Comparison of ENCODE assay signal across 20 mouse cellular contexts in the genomic region with DNA sequence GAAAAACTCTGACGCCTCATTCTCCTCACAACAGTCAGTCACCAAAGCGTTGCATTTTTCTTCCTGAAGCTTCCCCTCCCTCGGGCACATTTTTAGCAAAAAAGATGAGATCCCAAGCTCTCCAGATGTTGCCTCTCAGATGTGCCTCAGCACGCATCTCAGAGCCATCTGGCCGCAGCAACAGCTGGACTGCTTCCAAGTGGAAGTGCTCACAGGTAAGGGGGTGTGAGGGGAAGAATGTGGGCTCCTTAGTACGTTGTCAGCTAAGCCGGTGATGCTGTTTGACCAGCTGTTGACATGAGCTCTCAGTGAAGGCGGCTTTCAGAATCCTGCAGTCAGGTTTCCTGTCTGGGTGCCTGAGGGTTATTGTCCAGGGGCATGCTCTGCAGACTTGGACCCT. TPM values are rescaled to one million over a fixed set of nuclear protein-coding genes. Genes with fewer than 3 reads are reported as not detected.
DNase-seq lines count a peak whose midpoint lies in the region; ATAC-seq and TF ChIP-seq lines count a peak whose summit lies in the region.
"Had no signal": no experiment of that assay in that cellular context is flagged by ENCODE, and none has a peak within 500 bp of the region (broad histone marks: within the 10 kb centered on the region; RNA-seq: fewer than 3 reads in every experiment).

No protein-coding gene starts in this region.

- no peak overlapping the region for H3K9ac ChIP-seq in hindbrain, embryonic 15.5 days
- H3K9ac ChIP-seq in midbrain, postnatal 0 days (replicated peaks; ENCODE audit: low read length, poor library complexity, severe bottlenecking): no peak overlapping the region
- H3K9ac ChIP-seq in midbrain, embryonic 16.5 days (ENCODE audit: low read depth, low read length): no peak overlapping the region
- no peak overlapping the region for H3K9ac ChIP-seq in embryonic facial prominence, embryonic 11.5 days (replicated peaks; ENCODE audit: low read length)
- no peak overlapping the region for H3K9ac ChIP-seq in limb, embryonic 14.5 days (ENCODE audit: low read depth, low read length, severe bottlenecking)
- H3K9ac ChIP-seq: limb, embryonic 12.5 days; liver, embryonic 15.5 days had no signal

- no peak overlapping the region for H3K4me2 ChIP-seq in hindbrain, embryonic 15.5 days
- no peak overlapping the region for H3K4me2 ChIP-seq in midbrain, postnatal 0 days (ENCODE audit: low read depth, low read length, poor library complexity, severe bottlenecking)
- no peak overlapping the region for H3K4me2 ChIP-seq in midbrain, embryonic 16.5 days (ENCODE audit: low read length)
- H3K4me2 ChIP-seq in embryonic facial prominence, embryonic 11.5 days (ENCODE audit: low read depth, low read length): no peak overlapping the region
- no peak overlapping the region for H3K4me2 ChIP-seq in limb, embryonic 14.5 days (replicated peaks; ENCODE audit: low read depth, low read length, severe bottlenecking)
- H3K4me2 ChIP-seq: limb, embryonic 12.5 days; liver, embryonic 15.5 days had no signal

- peak; percentile 42; the same call in 1 of the 2 replicates for ATAC-seq in hindbrain, embryonic 15.5 days (ENCODE audit: low FRiP score, low read depth)
- 0 out of 2 replicates have a peak, but pooled peaks have one; percentile 41 for ATAC-seq in midbrain, postnatal 0 days (ENCODE audit: low FRiP score)
- no peak for ATAC-seq in midbrain, embryonic 16.5 days
- no peak for ATAC-seq in embryonic facial prominence, embryonic 11.5 days (replicated peaks; ENCODE audit: insufficient number of reproducible peaks, low FRiP score, low TSS enrichment, low read depth)
- ATAC-seq in limb, embryonic 14.5 days (ENCODE audit: low FRiP score, low read depth): peak; percentile 41; the same call in 1 of the 2 replicates
- ATAC-seq in frontal cortex, adult (ENCODE audit: low TSS enrichment): no peak
- ATAC-seq: forebrain, embryonic 16.5 days had no signal

- H3K27ac ChIP-seq in hindbrain, embryonic 15.5 days (replicated peaks): no peak overlapping the region
- H3K27ac ChIP-seq in hindbrain, embryonic 10.5 days: no peak overlapping the region
- no peak overlapping the region for H3K27ac ChIP-seq in midbrain, postnatal 0 days (ENCODE audit: low read depth, low read length)
- H3K27ac ChIP-seq in midbrain, embryonic 16.5 days (ENCODE audit: low read length): no peak overlapping the region
- no peak overlapping the region for H3K27ac ChIP-seq in embryonic facial prominence, embryonic 11.5 days (replicated peaks; ENCODE audit: low read depth, low read length)
- H3K27ac ChIP-seq in limb, embryonic 14.5 days (replicated peaks; ENCODE audit: low read depth, low read length): no peak overlapping the region
- H3K27ac ChIP-seq: heart, adult 2 months; limb, embryonic 12.5 days; liver, embryonic 15.5 days had no signal

- no peaks in the 10 kb centered on the region for H3K9me3 ChIP-seq in hindbrain, embryonic 15.5 days
- no peaks in the 10 kb centered on the region for H3K9me3 ChIP-seq in hindbrain, embryonic 10.5 days
- no peaks in the 10 kb centered on the region for H3K9me3 ChIP-seq in midbrain, postnatal 0 days (ENCODE audit: low read length)
- H3K9me3 ChIP-seq in midbrain, embryonic 16.5 days (replicated peaks; ENCODE audit: control insufficient read depth, low read length, poor library complexity, severe bottlenecking): no peaks in the 10 kb centered on the region
- no peaks in the 10 kb centered on the region for H3K9me3 ChIP-seq in embryonic facial prominence, embryonic 11.5 days (replicated peaks; ENCODE audit: control insufficient read depth, low read length)
- no peaks in the 10 kb centered on the region for H3K9me3 ChIP-seq in limb, embryonic 14.5 days (ENCODE audit: control insufficient read depth, low read length)
- H3K9me3 ChIP-seq: limb, embryonic 12.5 days; liver, embryonic 15.5 days; megakaryocyte, embryonic 14.5 days had no signal

- peaks cover 10% of the 10 kb centered on the region for H3K4me1 ChIP-seq in hindbrain, embryonic 15.5 days (replicated peaks)
- H3K4me1 ChIP-seq in hindbrain, embryonic 10.5 days (replicated peaks): peaks cover 15% of the 10 kb centered on the region; the same call in 1 of the 2 replicates
- no peaks in the 10 kb centered on the region for H3K4me1 ChIP-seq in midbrain, postnatal 0 days (ENCODE audit: insufficient read depth, low read length)
- H3K4me1 ChIP-seq in midbrain, embryonic 16.5 days (ENCODE audit: control insufficient read depth, insufficient read depth, low read length): no peaks in the 10 kb centered on the region
- H3K4me1 ChIP-seq in embryonic facial prominence, embryonic 11.5 days (ENCODE audit: control insufficient read depth, insufficient read depth, low read length): 0 out of 2 replicates have a peak, but pooled peaks cover 3% of the 10 kb centered on the region
- peaks cover 20% of the 10 kb centered on the region for H3K4me1 ChIP-seq in limb, embryonic 14.5 days (ENCODE audit: control insufficient read depth, insufficient read depth, low read length)
- H3K4me1 ChIP-seq: liver, embryonic 15.5 days; megakaryocyte, embryonic 14.5 days had no signal

- no peaks in the 10 kb centered on the region for H3K36me3 ChIP-seq in hindbrain, embryonic 15.5 days
- H3K36me3 ChIP-seq in hindbrain, embryonic 10.5 days: no peaks in the 10 kb centered on the region
- H3K36me3 ChIP-seq in midbrain, postnatal 0 days (ENCODE audit: insufficient read depth, low read length): no peaks in the 10 kb centered on the region
- H3K36me3 ChIP-seq in midbrain, embryonic 16.5 days (ENCODE audit: control insufficient read depth, insufficient read depth, low read length): no peaks in the 10 kb centered on the region
- H3K36me3 ChIP-seq in embryonic facial prominence, embryonic 11.5 days (replicated peaks; ENCODE audit: control insufficient read depth, insufficient read depth, low read depth, low read length): no peaks in the 10 kb centered on the region
- H3K36me3 ChIP-seq in limb, embryonic 14.5 days (ENCODE audit: control insufficient read depth, insufficient read depth, low read length): no peaks in the 10 kb centered on the region
- H3K36me3 ChIP-seq: limb, embryonic 12.5 days; liver, embryonic 15.5 days had no signal

- 56% methylated on average over 8 of the region's 8 CpGs for WGBS in hindbrain, embryonic 15.5 days
- WGBS in hindbrain, embryonic 10.5 days: 69% methylated on average over 8 of the region's 8 CpGs
- 53% methylated on average over 8 of the region's 8 CpGs for WGBS in midbrain, postnatal 0 days
- 64% methylated on average over 8 of the region's 8 CpGs for WGBS in midbrain, embryonic 16.5 days
- WGBS in embryonic facial prominence, embryonic 11.5 days: 44% methylated on average over 8 of the region's 8 CpGs
- 23% methylated on average over 8 of the region's 8 CpGs for WGBS in limb, embryonic 14.5 days

- TF ChIP-seq CTCF in midbrain, postnatal 0 days (IDR thresholded peaks at IDR 0.05): no peak

- H3K27me3 ChIP-seq in hindbrain, embryonic 15.5 days: no peaks in the 10 kb centered on the region
- H3K27me3 ChIP-seq in hindbrain, embryonic 10.5 days (ENCODE audit: insufficient read depth, poor library complexity, severe bottlenecking): no peaks in the 10 kb centered on the region
- no peaks in the 10 kb centered on the region for H3K27me3 ChIP-seq in midbrain, postnatal 0 days (ENCODE audit: insufficient read depth, low read length)
- H3K27me3 ChIP-seq in midbrain, embryonic 16.5 days (ENCODE audit: control insufficient read depth, insufficient read depth, low read depth, low read length): no peaks in the 10 kb centered on the region
- H3K27me3 ChIP-seq in embryonic facial prominence, embryonic 11.5 days (ENCODE audit: control insufficient read depth, insufficient read depth, low read length): no peaks in the 10 kb centered on the region
- no peaks in the 10 kb centered on the region for H3K27me3 ChIP-seq in limb, embryonic 14.5 days (ENCODE audit: control insufficient read depth, insufficient read depth, low read length)
- H3K27me3 ChIP-seq: limb, embryonic 12.5 days; liver, embryonic 15.5 days; megakaryocyte, embryonic 14.5 days had no signal

- H3K4me3 ChIP-seq in hindbrain, embryonic 15.5 days: no peak overlapping the region
- no peak overlapping the region for H3K4me3 ChIP-seq in hindbrain, embryonic 10.5 days
- H3K4me3 ChIP-seq in midbrain, postnatal 0 days (ENCODE audit: low read depth, low read length): no peak overlapping the region
- no peak overlapping the region for H3K4me3 ChIP-seq in midbrain, embryonic 16.5 days (ENCODE audit: low read depth, low read length)
- no peak overlapping the region for H3K4me3 ChIP-seq in embryonic facial prominence, embryonic 11.5 days (ENCODE audit: low read depth, low read length)
- no peak overlapping the region for H3K4me3 ChIP-seq in limb, embryonic 14.5 days (replicated peaks; ENCODE audit: low read length)
- H3K4me3 ChIP-seq: heart, adult 2 months; limb, embryonic 12.5 days; liver, embryonic 15.5 days; megakaryocyte, embryonic 14.5 days had no signal

- TF ChIP-seq POLR2A in limb, embryonic 14.5 days (IDR thresholded peaks at IDR 0.05; ENCODE audit: borderline replicate concordance, extremely low read depth, insufficient read depth, insufficient read length): no peak

- DNase-seq in hindbrain, embryonic 10.5 days (ENCODE audit: low spot score): no peak
- DNase-seq in midbrain, postnatal 0 days (ENCODE audit: low spot score): peak; percentile 18
- peak; percentile 22 for DNase-seq in embryonic facial prominence, embryonic 11.5 days (ENCODE audit: low spot score)
- DNase-seq in limb, embryonic 14.5 days (ENCODE audit: low spot score): peak; percentile 43
- no peak for DNase-seq in retina, postnatal 1 day
- DNase-seq: adrenal gland, postnatal 25 days; cerebellum, adult 9-10 months; gastrocnemius, postnatal 10 days; heart, adult 2 months; heart, postnatal 10 days; kidney, postnatal 4 days; lung, postnatal 10 days; thymus, postnatal 25 days had no signal

RNA-seq across cellular contexts. Expression of a gene that starts 58.2 kb away (rescaled TPM):
- 9.1 and 9.5 TPM in 2 replicates for polyA plus RNA-seq in hindbrain, embryonic 15.5 days (2015; fragmentation: Nextera tagmentation; extraction: Ambion mirVana)
- polyA plus RNA-seq in hindbrain, embryonic 10.5 days (2016; fragmentation: Nextera tagmentation; extraction: Ambion mirVana): 13.9 and 14.7 TPM in 2 replicates
- 16.8 and 22.5 TPM in 2 replicates for total RNA-seq in midbrain, postnatal 0 days (2014; rRNA removed)
- polyA plus RNA-seq in midbrain, postnatal 0 days (2015; fragmentation: Nextera tagmentation; extraction: Ambion mirVana): 7.1 and 8.9 TPM in 2 replicates
- 8.9 and 10.3 TPM in 2 replicates for polyA plus RNA-seq in midbrain, embryonic 16.5 days (2015; fragmentation: Nextera tagmentation; extraction: Ambion mirVana)
- 11.9 and 12.8 TPM in 2 replicates for polyA plus RNA-seq in embryonic facial prominence, embryonic 11.5 days (2014; fragmentation: Nextera tagmentation; extraction: Ambion mirVana)
- 22.7 and 28.2 TPM in 2 replicates for polyA plus RNA-seq in limb, embryonic 14.5 days (2012; rRNA removed)
- polyA plus RNA-seq in limb, embryonic 14.5 days (2014; fragmentation: Nextera tagmentation; extraction: Ambion mirVana): 23.0 and 24.7 TPM in 2 replicates

Comparison
In these comparisons a context has a peak if more than half of its experiments do, and no peak if none do; other contexts are left out.
1. ATAC-seq: peak in hindbrain, embryonic 15.5 days (single experiment), midbrain, postnatal 0 days (single experiment) and limb, embryonic 14.5 days (single experiment); none in midbrain, embryonic 16.5 days (single experiment), embryonic facial prominence, embryonic 11.5 days (single experiment) and frontal cortex, adult (single experiment).
2. DNase-seq: peak in midbrain, postnatal 0 days (single experiment), embryonic facial prominence, embryonic 11.5 days (single experiment) and limb, embryonic 14.5 days (single experiment); none in hindbrain, embryonic 10.5 days (single experiment) and retina, postnatal 1 day (single experiment).